Mouse (Mus musculus) neural tube, embryonic 15.5 days (tissue): ENCODE results near the gene 4921509C19Rik. TPM values are rescaled to one million over a fixed set of nuclear protein-coding genes. Genes with fewer than 3 reads are reported as not detected.
"Not testable (repeated sequence)": the region's sequence is repeated elsewhere in the genome, so short reads cannot be mapped to it uniquely, and the experiment has no call there.

ENCODE experiments used
- ATAC-seq: fragments of 200-750 bp; cut with Nextera tagmentation; 2 replicates; pipeline ENCODE4 v1.8.0; 2017; ENCODE audit warnings: mild to moderate bottlenecking, moderate TSS enrichment, moderate library complexity; ENCODE audit not compliant: low FRiP score
- H3K27ac ChIP-seq: fragments of 300-500 bp; sonication (generic); replicated peaks from 2 replicates; pipeline ENCODE4 v1.5.1; 2015; ENCODE audit warnings: mild to moderate bottlenecking, inconsistent platforms
- H3K27me3 ChIP-seq: fragments of 300-500 bp; sonication (generic); replicated peaks from 2 replicates; pipeline ENCODE4 v1.6.1; 2015; ENCODE audit warnings: inconsistent platforms
- H3K36me3 ChIP-seq: fragments of 300-500 bp; sonication (generic); 2 replicates; pipeline ENCODE4 v1.6.1; 2015; ENCODE audit warnings: inconsistent platforms
- H3K4me1 ChIP-seq: fragments of 300-500 bp; sonication (generic); 2 replicates; pipeline ENCODE4 v1.6.1; 2015; ENCODE audit warnings: inconsistent platforms
- H3K4me2 ChIP-seq: fragments of 300-500 bp; sonication (generic); 2 replicates; pipeline ENCODE4 v1.6.1; 2015; ENCODE audit warnings: inconsistent platforms, mild to moderate bottlenecking, moderate library complexity
- H3K4me3 ChIP-seq: fragments of 300-500 bp; sonication (generic); replicated peaks from 2 replicates; pipeline ENCODE4 v1.5.1; 2015; ENCODE audit warnings: mild to moderate bottlenecking, inconsistent platforms
- H3K9ac ChIP-seq: fragments of 300-500 bp; sonication (generic); replicated peaks from 2 replicates; pipeline ENCODE4 v1.6.1; 2015; ENCODE audit warnings: mild to moderate bottlenecking, inconsistent platforms
- H3K9me3 ChIP-seq: fragments of 300-500 bp; sonication (generic); replicated peaks from 2 replicates; pipeline ENCODE4 v1.6.1; 2016; ENCODE audit warnings: inconsistent platforms
- WGBS: fragments of 180-500 bp; shearing (Covaris S2); methylation state at CpG from one replicate; pipeline ENCODE4 v1.1.7; 2015; ENCODE audit warnings: mixed read lengths; 5-methylcytosine and 5-hydroxymethylcytosine counted together
- polyA plus RNA-seq: library from polyadenylated mRNA; unstranded; fragments of >200 nt; fragmentation: Nextera tagmentation; extraction: Ambion mirVana; gene quantifications from 2 replicates; pipeline ENCODE4 v1.2.1, GENCODE M21; 2015

Gene 4921509C19Rik
- not detected in 2 replicates for polyA plus RNA-seq

GRCm38 (mm10) chr2:151476053-151476452 lies at the start of gene 4921509C19Rik:
4921509C19Rik (minus strand) TSS chr2:151476153.
- H3K36me3 ChIP-seq, ATAC-seq, H3K9me3 ChIP-seq, H3K27ac ChIP-seq, H3K9ac ChIP-seq, H3K4me2 ChIP-seq, H3K27me3 ChIP-seq, H3K4me1 ChIP-seq, H3K4me3 ChIP-seq: not testable (repeated sequence)
- 90% methylated on average over 5 of the region's 5 CpGs for WGBS

GRCm38 (mm10) chr2:151525520-151525919 lies 49.6 kb upstream of the 4921509C19Rik start:
- H3K9ac ChIP-seq, result no peak overlapping the region
- H3K9me3 ChIP-seq, result no peaks in the 10 kb centered on the region
- peaks cover 13% of the 10 kb centered on the region for H3K36me3 ChIP-seq
- H3K4me1 ChIP-seq, result no peaks in the 10 kb centered on the region
- H3K27ac ChIP-seq, result no peak overlapping the region
- 79% methylated on average over 2 of the region's 2 CpGs for WGBS
- H3K4me2 ChIP-seq, result no peak overlapping the region
- H3K4me3 ChIP-seq, result no peak overlapping the region
- H3K27me3 ChIP-seq, result no peaks in the 10 kb centered on the region
- ATAC-seq, result no peak

- H3K4me1 ChIP-seq, result no peaks in the 10 kb centered on the region
- peaks cover 23% of the 10 kb centered on the region for H3K36me3 ChIP-seq
- H3K9ac ChIP-seq, result no peak overlapping the region
- no peak overlapping the region for H3K4me3 ChIP-seq
- no peak overlapping the region for H3K4me2 ChIP-seq
- 81% methylated on average over 4 of the region's 4 CpGs for WGBS
- no peaks in the 10 kb centered on the region for H3K9me3 ChIP-seq
- no peaks in the 10 kb centered on the region for H3K27me3 ChIP-seq
- ATAC-seq, result no peak
- H3K27ac ChIP-seq, result no peak overlapping the region
Observed at GRCm38 (mm10) chr2:151524324-151525041, 48.5 kb upstream of the 4921509C19Rik start.

- Histone ChIP-seq H3K9me3 (no peaks in the 10 kb centered on the region), H3K36me3 (peaks cover 44% of the 10 kb centered on the region)
- WGBS, result 96% methylated on average over 2 of the region's 2 CpGs
Observed at GRCm38 (mm10) chr2:151519000-151519399, 43.0 kb upstream of the 4921509C19Rik start.

GRCm38 (mm10) chr2:151513525-151514285 lies 37.8 kb upstream of the 4921509C19Rik start:
- Histone ChIP-seq H3K27ac (no peak overlapping the region), H3K4me1 (peaks cover 10% of the 10 kb centered on the region), H3K4me2 (no peak overlapping the region), H3K27me3 (no peaks in the 10 kb centered on the region), H3K9me3 (no peaks in the 10 kb centered on the region), H3K36me3 (peaks cover 69% of the 10 kb centered on the region), H3K4me3 (no peak overlapping the region), H3K9ac (no peak overlapping the region)
- 87% methylated on average over 3 of the region's 3 CpGs for WGBS
- no peak; the same call in 1 of the 2 replicates for ATAC-seq

More at GRCm38 (mm10) chr2:151519000-151519399, 43.0 kb upstream of the 4921509C19Rik start:
- Histone ChIP-seq H3K4me1 (no peaks in the 10 kb centered on the region), H3K4me2 (no peak overlapping the region), H3K4me3 (no peak overlapping the region), H3K27ac (no peak overlapping the region), H3K9ac (no peak overlapping the region), H3K27me3 (no peaks in the 10 kb centered on the region)
- ATAC-seq, result no peak

GRCm38 (mm10) chr2:151512199-151512598 lies 36.2 kb upstream of the 4921509C19Rik start:
- Histone ChIP-seq H3K4me3 (no peak overlapping the region), H3K4me1 (peaks cover 10% of the 10 kb centered on the region), H3K9me3 (no peaks in the 10 kb centered on the region), H3K9ac (no peak overlapping the region), H3K27ac (no peak overlapping the region), H3K27me3 (no peaks in the 10 kb centered on the region), H3K4me2 (no peak overlapping the region), H3K36me3 (peaks cover 81% of the 10 kb centered on the region)
- ATAC-seq, result no peak

GRCm38 (mm10) chr2:151504226-151504625 lies 28.3 kb upstream of the 4921509C19Rik start:
- Histone ChIP-seq H3K9ac (no peak overlapping the region), H3K9me3 (no peaks in the 10 kb centered on the region), H3K27ac (no peak overlapping the region), H3K4me3 (no peak overlapping the region), H3K27me3 (no peaks in the 10 kb centered on the region), H3K4me1 (no peaks in the 10 kb centered on the region), H3K4me2 (no peak overlapping the region), H3K36me3 (peaks cover 88% of the 10 kb centered on the region)
- no peak for ATAC-seq
- WGBS, result 80% methylated on average over 4 of the region's 4 CpGs

- H3K27me3 ChIP-seq, result no peaks in the 10 kb centered on the region
- H3K4me1 ChIP-seq, result peaks cover 25% of the 10 kb centered on the region
- H3K4me2 ChIP-seq, result no peak overlapping the region
- no peaks in the 10 kb centered on the region for H3K9me3 ChIP-seq
- H3K4me3 ChIP-seq, result no peak overlapping the region
- H3K27ac ChIP-seq, result no peak overlapping the region
- ATAC-seq, result no peak
- no peak overlapping the region for H3K9ac ChIP-seq
- 96% methylated on average over 6 of the region's 6 CpGs for WGBS
- peaks cover 67% of the 10 kb centered on the region for H3K36me3 ChIP-seq
Observed at GRCm38 (mm10) chr2:151500442-151501007, 24.6 kb upstream of the 4921509C19Rik start.

- 48% methylated on average over 3 of the region's 3 CpGs for WGBS
- Histone ChIP-seq H3K4me2 (no peak overlapping the region), H3K36me3 (peaks cover 48% of the 10 kb centered on the region)
Observed at GRCm38 (mm10) chr2:151498358-151498757, 22.4 kb upstream of the 4921509C19Rik start.

GRCm38 (mm10) chr2:151494035-151494803 lies 18.3 kb upstream of the 4921509C19Rik start, which contains the start of gene Nsfl1c:
Nsfl1c (plus strand) TSS chr2:151494182.
- Histone ChIP-seq H3K9ac (peak within 1 kb of the TSS; percentile 89), H3K27ac (peak within 1 kb of the TSS; percentile 79), H3K9me3 (no peaks in the 10 kb centered on the region), H3K27me3 (no peaks in the 10 kb centered on the region), H3K4me3 (peak within 1 kb of the TSS; percentile 95), H3K4me1 (peaks cover 34% of the 10 kb centered on the region), H3K36me3 (0 out of 2 replicates have a peak, but pooled peaks cover 12% of the 10 kb centered on the region), H3K4me2 (peak within 1 kb of the TSS; percentile 85)
- WGBS, result 1% methylated on average over 60 of the region's 73 CpGs
- ATAC-seq, result peak; percentile 100

More at GRCm38 (mm10) chr2:151498358-151498757, 22.4 kb upstream of the 4921509C19Rik start:
- H3K27me3 ChIP-seq, result no peaks in the 10 kb centered on the region
- H3K9ac ChIP-seq, result no peak overlapping the region
- no peak for ATAC-seq
- peaks cover 34% of the 10 kb centered on the region for H3K4me1 ChIP-seq
- no peaks in the 10 kb centered on the region for H3K9me3 ChIP-seq
- H3K4me3 ChIP-seq, result no peak overlapping the region
- no peak overlapping the region for H3K27ac ChIP-seq

- Histone ChIP-seq H3K36me3 (no peaks in the 10 kb centered on the region), H3K4me3 (no peak overlapping the region), H3K27me3 (0 out of 2 replicates have a peak, but pooled peaks cover 4% of the 10 kb centered on the region), H3K27ac (no peak overlapping the region), H3K4me2 (no peak overlapping the region), H3K4me1 (no peaks in the 10 kb centered on the region), H3K9me3 (no peaks in the 10 kb centered on the region), H3K9ac (no peak overlapping the region)
- no peak for ATAC-seq
Observed at GRCm38 (mm10) chr2:151486496-151486895, 10.5 kb upstream of the 4921509C19Rik start.
